Mouse (Mus musculus): ENCODE measurements at regions not wholly inside any gene's neighbourhood (a gene's known extent, or its start where the extent isn't known, plus 50 kb on each side); places are given as distances from the start of the nearest gene placed in this dataset.
A peak's percentile ranks its signal among the peaks of the same experiment; 100 is the strongest.

- TF ChIP-seq CTCF (conservative IDR thresholded peaks at IDR 0.05; ENCODE audit: insufficient read depth, insufficient read length, low read depth, low read length) (no peak), POLR2A (IDR thresholded peaks at IDR 0.05; ENCODE audit: low read depth, low read length) (no peak)
- H3K27ac ChIP-seq (ENCODE audit: insufficient read depth, low read depth, low read length): no peak overlapping the region
- no peak overlapping the region for H3K4me3 ChIP-seq (ENCODE audit: insufficient read depth, low read depth, low read length)
- H3K4me1 ChIP-seq (ENCODE audit: control insufficient read depth, insufficient read depth, low read length): no peaks in the 10 kb centered on the region
- 96% methylated on average over 2 of the region's 2 CpGs for WGBS
- DNase-seq: no peak
- no peaks in the 10 kb centered on the region for H3K27me3 ChIP-seq (replicated peaks; ENCODE audit: control insufficient read depth, insufficient read depth, low read length)
- no peaks in the 10 kb centered on the region for H3K36me3 ChIP-seq (ENCODE audit: control insufficient read depth, insufficient read depth, low read length)
These were observed 188.4 kb upstream of the Gadl1 start for GRCm38 (mm10) chr9:115720841-115721240.

- H3K27ac ChIP-seq (ENCODE audit: insufficient read depth, low read depth, low read length): no peak overlapping the region
- H3K36me3 ChIP-seq (ENCODE audit: control insufficient read depth, insufficient read depth, low read length): no peaks in the 10 kb centered on the region
- no peak for DNase-seq
- no peaks in the 10 kb centered on the region for H3K27me3 ChIP-seq (replicated peaks; ENCODE audit: control insufficient read depth, insufficient read depth, low read length)
- WGBS: 54% methylated on average over 2 of the region's 2 CpGs
- no peak overlapping the region for H3K4me3 ChIP-seq (ENCODE audit: insufficient read depth, low read depth, low read length)
- H3K4me1 ChIP-seq (ENCODE audit: control insufficient read depth, insufficient read depth, low read length): no peaks in the 10 kb centered on the region
- no peak for TF ChIP-seq POLR2A (IDR thresholded peaks at IDR 0.05; ENCODE audit: low read depth, low read length)
- no peak for TF ChIP-seq CTCF (conservative IDR thresholded peaks at IDR 0.05; ENCODE audit: insufficient read depth, insufficient read length, low read depth, low read length)
These were observed 185.2 kb upstream of the Gadl1 start for GRCm38 (mm10) chr9:115724063-115724462.

GRCm38 (mm10) chr9:115727361-115727760 is 181.9 kb upstream of the Gadl1 start:
- peak; percentile 39 for DNase-seq
- WGBS: 51% methylated on average over 5 of the region's 5 CpGs

GRCm38 (mm10) chr9:115731557-115731956 is 177.7 kb upstream of the Gadl1 start:
- peak; percentile 11 for DNase-seq
- TF ChIP-seq POLR2A (IDR thresholded peaks at IDR 0.05; ENCODE audit: low read depth, low read length) (no peak), CTCF (conservative IDR thresholded peaks at IDR 0.05; ENCODE audit: insufficient read depth, insufficient read length, low read depth, low read length) (no peak)
- WGBS: 32% methylated on average over 6 of the region's 6 CpGs

More at GRCm38 (mm10) chr9:115727361-115727760, 181.9 kb upstream of the Gadl1 start:
- H3K36me3 ChIP-seq (ENCODE audit: control insufficient read depth, insufficient read depth, low read length): no peaks in the 10 kb centered on the region
- no peak overlapping the region for H3K27ac ChIP-seq (ENCODE audit: insufficient read depth, low read depth, low read length)
- no peak for TF ChIP-seq CTCF (conservative IDR thresholded peaks at IDR 0.05; ENCODE audit: insufficient read depth, insufficient read length, low read depth, low read length)
- TF ChIP-seq POLR2A (IDR thresholded peaks at IDR 0.05; ENCODE audit: low read depth, low read length): no peak
- no peaks in the 10 kb centered on the region for H3K27me3 ChIP-seq (replicated peaks; ENCODE audit: control insufficient read depth, insufficient read depth, low read length)
- no peak overlapping the region for H3K4me3 ChIP-seq (ENCODE audit: insufficient read depth, low read depth, low read length)
- H3K4me1 ChIP-seq (ENCODE audit: control insufficient read depth, insufficient read depth, low read length): no peaks in the 10 kb centered on the region

GRCm38 (mm10) chr9:115733104-115733503 is 176.2 kb upstream of the Gadl1 start:
- no peak overlapping the region for H3K27ac ChIP-seq (ENCODE audit: insufficient read depth, low read depth, low read length)
- TF ChIP-seq POLR2A (IDR thresholded peaks at IDR 0.05; ENCODE audit: low read depth, low read length) (no peak), CTCF (conservative IDR thresholded peaks at IDR 0.05; ENCODE audit: insufficient read depth, insufficient read length, low read depth, low read length) (no peak)
- H3K4me1 ChIP-seq (ENCODE audit: control insufficient read depth, insufficient read depth, low read length): no peaks in the 10 kb centered on the region
- H3K36me3 ChIP-seq (ENCODE audit: control insufficient read depth, insufficient read depth, low read length): no peaks in the 10 kb centered on the region
- WGBS: 89% methylated on average over 4 of the region's 4 CpGs
- no peak overlapping the region for H3K4me3 ChIP-seq (ENCODE audit: insufficient read depth, low read depth, low read length)
- DNase-seq: no peak
- no peaks in the 10 kb centered on the region for H3K27me3 ChIP-seq (replicated peaks; ENCODE audit: control insufficient read depth, insufficient read depth, low read length)

More at GRCm38 (mm10) chr9:115731557-115731956, 177.7 kb upstream of the Gadl1 start:
- H3K4me1 ChIP-seq (ENCODE audit: control insufficient read depth, insufficient read depth, low read length): no peaks in the 10 kb centered on the region
- H3K27me3 ChIP-seq (replicated peaks; ENCODE audit: control insufficient read depth, insufficient read depth, low read length): no peaks in the 10 kb centered on the region
- H3K27ac ChIP-seq (ENCODE audit: insufficient read depth, low read depth, low read length): no peak overlapping the region
- H3K4me3 ChIP-seq (ENCODE audit: insufficient read depth, low read depth, low read length): no peak overlapping the region
- H3K36me3 ChIP-seq (ENCODE audit: control insufficient read depth, insufficient read depth, low read length): no peaks in the 10 kb centered on the region

GRCm38 (mm10) chr9:115739984-115740383 is 169.3 kb upstream of the Gadl1 start:
- H3K4me1 ChIP-seq (ENCODE audit: control insufficient read depth, insufficient read depth, low read length): no peaks in the 10 kb centered on the region
- H3K36me3 ChIP-seq (ENCODE audit: control insufficient read depth, insufficient read depth, low read length): no peaks in the 10 kb centered on the region
- 75% methylated on average over 5 of the region's 5 CpGs for WGBS
- no peaks in the 10 kb centered on the region for H3K27me3 ChIP-seq (replicated peaks; ENCODE audit: control insufficient read depth, insufficient read depth, low read length)
- DNase-seq: no peak
- no peak overlapping the region for H3K4me3 ChIP-seq (ENCODE audit: insufficient read depth, low read depth, low read length)
- no peak overlapping the region for H3K27ac ChIP-seq (ENCODE audit: insufficient read depth, low read depth, low read length)
- no peak for TF ChIP-seq CTCF (conservative IDR thresholded peaks at IDR 0.05; ENCODE audit: insufficient read depth, insufficient read length, low read depth, low read length)
- no peak for TF ChIP-seq POLR2A (IDR thresholded peaks at IDR 0.05; ENCODE audit: low read depth, low read length)

- H3K27ac ChIP-seq (ENCODE audit: insufficient read depth, low read depth, low read length): no peak overlapping the region
- no peak for DNase-seq
- H3K27me3 ChIP-seq (replicated peaks; ENCODE audit: control insufficient read depth, insufficient read depth, low read length): no peaks in the 10 kb centered on the region
- no peaks in the 10 kb centered on the region for H3K36me3 ChIP-seq (ENCODE audit: control insufficient read depth, insufficient read depth, low read length)
- no peaks in the 10 kb centered on the region for H3K4me1 ChIP-seq (ENCODE audit: control insufficient read depth, insufficient read depth, low read length)
- WGBS: 86% methylated on average over 9 of the region's 9 CpGs
- no peak overlapping the region for H3K4me3 ChIP-seq (ENCODE audit: insufficient read depth, low read depth, low read length)
- TF ChIP-seq CTCF (conservative IDR thresholded peaks at IDR 0.05; ENCODE audit: insufficient read depth, insufficient read length, low read depth, low read length) (no peak), POLR2A (IDR thresholded peaks at IDR 0.05; ENCODE audit: low read depth, low read length) (no peak)
These were observed 162.8 kb upstream of the Gadl1 start for GRCm38 (mm10) chr9:115746436-115746835.
